ENCODE assay signal across 7 mouse cellular contexts in genomic region chr10:86301593-86302317, GRCm38 (mm10). TPM values are rescaled to one million over a fixed set of nuclear protein-coding genes. Genes with fewer than 3 reads are reported as not detected.
DNase-seq lines count a peak whose midpoint lies in the region; ATAC-seq and TF ChIP-seq lines count a peak whose summit lies in the region.

No protein-coding gene starts in this region.

- 22% methylated on average over 4 of the region's 4 CpGs for WGBS in intestine, embryonic 16.5 days

- TF ChIP-seq POLR2A in embryonic fibroblast, embryonic 13.5 days (IDR thresholded peaks at IDR 0.05; ENCODE audit: low read depth, low read length), result peak; percentile 46; the same call in 1 of the 2 replicates

- peaks cover 18% of the 10 kb centered on the region for H3K4me1 ChIP-seq in brown adipose tissue, adult 24 weeks (ENCODE audit: control insufficient read depth, insufficient read depth, insufficient read length, low read length)
- H3K4me1 ChIP-seq in embryonic fibroblast, embryonic 13.5 days (ENCODE audit: control insufficient read depth, insufficient read depth, low read length), result peaks cover 3% of the 10 kb centered on the region; the same call in 1 of the 2 replicates
- H3K4me1 ChIP-seq in intestine, embryonic 16.5 days (ENCODE audit: control insufficient read depth, insufficient read depth, low read length), result peaks cover 16% of the 10 kb centered on the region

- no peak for TF ChIP-seq CTCF in embryonic fibroblast, embryonic 13.5 days (IDR thresholded peaks at IDR 0.05; ENCODE audit: borderline replicate concordance, insufficient read depth, low read length)

- H3K27ac ChIP-seq in brown adipose tissue, adult 24 weeks (replicated peaks; ENCODE audit: low read depth, low read length), result peak overlapping the region; percentile 97
- H3K27ac ChIP-seq in embryonic fibroblast, embryonic 13.5 days (ENCODE audit: insufficient read depth, low read length), result peak overlapping the region; percentile 72
- H3K27ac ChIP-seq in intestine, embryonic 16.5 days (ENCODE audit: low read length), result peak overlapping the region; percentile 11

- no peaks in the 10 kb centered on the region for H3K27me3 ChIP-seq in intestine, embryonic 16.5 days (replicated peaks; ENCODE audit: control insufficient read depth, insufficient read depth, low read length)

- 0 out of 2 replicates have a peak, but pooled peaks have one; percentile 3 for ATAC-seq in intestine, embryonic 16.5 days

- peak; percentile 39 to 42 for DNase-seq in lung, postnatal 4 days
- no peak for DNase-seq in layer of hippocampus, adult 9-10 months (ENCODE audit: low spot score)
- no peak for DNase-seq in Muller cell, postnatal 12 days (ENCODE audit: inconsistent ontology term)
- no peak for DNase-seq in spleen, postnatal 14 days (ENCODE audit: low spot score in 2 of 2)

- no peaks in the 10 kb centered on the region for H3K9me3 ChIP-seq in intestine, embryonic 16.5 days (ENCODE audit: control insufficient read depth, low read length)

- peak overlapping the region; percentile 83 for H3K9ac ChIP-seq in intestine, embryonic 16.5 days (ENCODE audit: low read depth, low read length)

- H3K4me2 ChIP-seq in intestine, embryonic 16.5 days (ENCODE audit: low read depth, low read length), result peak overlapping the region; percentile 98

- H3K4me3 ChIP-seq in brown adipose tissue, adult 24 weeks (ENCODE audit: insufficient read depth, low read depth, low read length), result peak overlapping the region; percentile 69
- peak overlapping the region; percentile 71 for H3K4me3 ChIP-seq in embryonic fibroblast, embryonic 13.5 days (ENCODE audit: insufficient read depth, low read length)
- peak overlapping the region; percentile 56 for H3K4me3 ChIP-seq in intestine, embryonic 16.5 days (ENCODE audit: low read length)

- 0 out of 2 replicates have a peak, but pooled peaks cover under 1% of the 10 kb centered on the region for H3K36me3 ChIP-seq in intestine, embryonic 16.5 days (ENCODE audit: control insufficient read depth, insufficient read depth, low read length)

RNA-seq across cellular contexts. Expression of gene Timp3, which starts 1.6 kb away (rescaled TPM):
- 63.4 and 130 TPM in 2 replicates for polyA plus RNA-seq in brown adipose tissue, adult 24 weeks (2012; ENCODE audit: insufficient read depth, insufficient read length, missing spikeins)
- polyA plus RNA-seq in embryonic fibroblast, embryonic 13.5 days (2011; ENCODE audit: insufficient read length, low read depth, missing spikeins), result 657 and 704 TPM in 2 replicates
- polyA plus RNA-seq in intestine, embryonic 16.5 days (2015; fragmentation: Nextera tagmentation; extraction: Ambion mirVana), result 43.4 and 43.7 TPM in 2 replicates

Comparison
In these comparisons a context has a peak if more than half of its experiments do, and no peak if none do; other contexts are left out.
1. H3K27ac ChIP-seq: peak in every context shown above with its lines; median percentile 97 in brown adipose tissue, adult 24 weeks; 72 in embryonic fibroblast, embryonic 13.5 days; 11 in intestine, embryonic 16.5 days.
2. DNase-seq: peak in lung, postnatal 4 days (2 of 2); none in layer of hippocampus, adult 9-10 months (single experiment), Muller cell, postnatal 12 days (single experiment) and spleen, postnatal 14 days (0 of 2).
3. Peak in every context shown above with its lines, with median percentiles within 50 percentile points of each other: H3K4me3 ChIP-seq.